Mouse (Mus musculus): ENCODE results near the gene Barhl1. TPM values are rescaled to one million over a fixed set of nuclear protein-coding genes. Genes with fewer than 3 reads are reported as not detected.

Barhl1 gene
- total RNA-seq (2021) = not detected
- long read RNA-seq, experiment 1 = 0 reads
- long read RNA-seq, experiment 2 = 0 reads

- DNase-seq (ENCODE audit: low spot score in 2 of 2) = no peak
These were observed at the start of gene Barhl1 for GRCm38 (mm10) chr2:28916513-28916865. Gene Barhl1, minus strand, starts transcription at chr2:28916668.

DNA sequence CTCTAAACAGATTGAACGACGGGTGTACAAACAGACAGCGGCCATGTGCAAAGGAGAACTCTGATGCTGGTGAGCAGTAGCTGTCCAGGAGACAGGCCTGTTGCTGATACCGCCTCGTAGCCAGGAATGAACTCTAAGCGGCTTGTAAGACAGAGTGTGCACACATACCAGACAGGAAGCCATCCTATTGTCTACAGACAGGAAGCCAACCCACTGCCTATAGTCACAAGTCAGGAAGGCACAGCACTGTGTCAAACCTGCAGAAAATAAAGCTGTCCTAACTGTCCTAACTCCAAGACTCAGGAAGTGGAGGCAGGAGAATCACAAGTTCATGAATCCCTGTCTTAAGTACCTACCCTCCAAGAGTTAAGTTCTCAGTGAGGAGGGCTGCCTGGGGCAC, 47.1 kb upstream of the Barhl1 start:
- no peak for DNase-seq (ENCODE audit: low spot score in 2 of 2)

- DNase-seq (ENCODE audit: low spot score in 2 of 2) = no peak
These were observed 45.2 kb upstream of the Barhl1 start for GRCm38 (mm10) chr2:28961636-28962035.

DNA sequence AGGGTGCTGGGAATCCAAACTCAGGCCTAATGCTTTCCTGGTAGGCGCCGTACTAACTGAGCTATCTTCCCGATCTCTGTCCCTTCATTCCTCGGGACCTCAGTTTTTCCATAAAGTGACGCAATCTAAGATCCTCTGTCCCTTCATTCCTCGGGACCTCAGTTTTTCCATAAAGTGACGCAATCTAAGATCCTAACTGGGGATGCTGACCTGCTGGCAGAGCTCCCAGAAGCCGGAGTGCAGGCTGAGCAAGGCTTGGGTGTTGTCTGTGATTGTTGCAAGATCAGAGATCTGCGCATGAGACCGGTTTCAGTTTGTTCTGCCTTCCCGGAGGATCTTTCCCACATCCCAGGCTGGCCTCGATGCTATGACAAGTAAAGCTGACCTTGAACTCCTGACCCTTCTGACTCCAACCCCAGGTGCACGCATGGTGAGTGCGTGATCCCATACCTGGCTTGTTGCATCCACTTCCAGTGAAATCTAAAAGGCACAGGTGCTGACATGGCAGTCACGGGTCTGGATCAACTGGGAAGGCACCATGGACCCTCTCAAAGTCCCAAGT, 44.6 kb upstream of the Barhl1 start:
- DNase-seq (ENCODE audit: low spot score in 2 of 2) = no peak

GRCm38 (mm10) chr2:28956874-28957273, 40.4 kb upstream of the Barhl1 start:
- no peak for DNase-seq (ENCODE audit: low spot score in 2 of 2)

- DNase-seq (ENCODE audit: low spot score in 2 of 2) = no peak
These were observed 38.1 kb upstream of the Barhl1 start for GRCm38 (mm10) chr2:28954595-28954994.

GRCm38 (mm10) chr2:28952981-28953380, 36.5 kb upstream of the Barhl1 start:
- DNase-seq (ENCODE audit: low spot score in 2 of 2) = no peak

- DNase-seq (ENCODE audit: low spot score in 2 of 2) = no peak
These were observed 29.8 kb upstream of the Barhl1 start for GRCm38 (mm10) chr2:28946312-28946711.

GRCm38 (mm10) chr2:28945388-28945787, 28.9 kb upstream of the Barhl1 start:
- no peak for DNase-seq (ENCODE audit: low spot score in 2 of 2)

DNA sequence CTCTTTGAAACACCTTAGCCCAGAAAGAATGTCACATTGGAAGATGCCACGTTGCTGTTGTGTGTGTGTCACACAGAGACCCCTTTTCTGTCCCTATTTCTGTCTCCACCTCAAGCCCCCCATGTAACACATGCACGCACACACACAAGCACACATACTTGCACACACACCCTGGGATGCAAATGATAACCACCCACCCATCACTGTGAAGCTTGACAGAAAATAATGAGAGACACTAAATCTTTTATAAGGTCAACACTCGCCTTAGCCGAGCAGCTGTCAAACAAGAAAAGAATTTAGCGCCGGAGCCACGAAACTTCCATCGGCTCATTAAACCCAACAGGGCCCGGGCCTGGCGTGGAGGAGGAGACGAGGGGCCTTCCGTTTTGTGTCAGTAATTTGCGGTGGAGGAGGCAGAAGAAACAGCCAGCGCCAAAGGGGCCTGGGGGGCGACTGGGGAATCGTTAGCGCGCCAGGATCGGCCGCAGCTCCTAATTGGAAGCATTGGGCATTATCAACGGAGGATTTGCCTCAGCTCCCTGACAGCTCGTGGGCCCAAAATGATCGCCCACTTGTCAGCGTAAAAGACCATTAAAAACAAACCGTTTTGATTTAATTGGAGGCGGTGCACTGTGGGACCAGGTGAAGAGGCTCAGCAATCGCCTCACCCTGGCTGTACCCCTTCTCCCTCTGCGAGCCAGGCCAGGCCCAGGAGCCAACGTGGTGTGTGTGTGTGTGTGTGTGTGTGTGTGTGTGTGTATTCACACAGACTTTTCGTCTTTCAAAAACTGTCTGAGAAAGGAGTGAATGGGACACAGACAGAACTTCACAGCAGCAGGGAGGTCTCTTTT, 27.4 kb upstream of the Barhl1 start:
- DNase-seq (ENCODE audit: low spot score in 2 of 2) = no peak

DNA sequence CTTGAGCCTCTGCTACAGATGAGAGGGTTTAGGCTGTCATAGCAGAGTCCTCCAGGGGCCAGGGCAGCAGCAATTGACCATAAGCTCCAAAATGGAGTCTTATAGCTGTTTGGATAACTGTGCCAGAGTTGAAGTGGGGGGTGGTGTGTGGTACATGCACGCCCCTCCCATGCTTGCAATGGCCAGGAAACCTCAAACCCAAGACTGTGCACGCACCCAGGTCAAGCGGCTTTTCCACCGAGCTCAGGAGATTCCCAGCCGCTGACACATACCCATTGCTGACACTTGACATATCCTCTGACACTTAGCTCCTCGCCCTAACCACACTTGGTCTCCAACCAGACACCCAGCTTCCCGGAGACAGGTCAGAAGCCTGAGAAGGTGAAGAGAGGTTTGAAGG, 22.5 kb upstream of the Barhl1 start:
- no peak for DNase-seq (ENCODE audit: low spot score in 2 of 2)

DNA sequence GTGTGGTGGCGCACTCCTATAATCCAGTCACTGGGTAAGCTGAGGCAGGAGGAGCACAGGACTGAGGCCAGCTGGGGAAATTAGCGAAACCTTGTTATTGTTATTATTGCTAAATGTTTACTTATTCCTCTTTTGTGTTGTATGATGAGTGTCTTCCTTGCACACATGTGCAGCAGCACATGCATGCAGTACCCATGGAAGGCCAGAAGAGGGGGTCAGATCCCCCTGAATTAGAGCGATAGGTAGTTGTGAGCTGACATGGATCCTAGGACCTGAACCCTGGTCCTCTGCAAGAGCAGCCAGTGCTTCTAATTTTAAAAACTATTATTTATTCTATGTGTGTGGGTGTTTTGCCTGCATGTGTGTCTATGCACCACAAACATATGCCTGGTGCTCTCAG, 14.1 kb upstream of the Barhl1 start:
- DNase-seq (ENCODE audit: low spot score in 2 of 2) = no peak

DNA sequence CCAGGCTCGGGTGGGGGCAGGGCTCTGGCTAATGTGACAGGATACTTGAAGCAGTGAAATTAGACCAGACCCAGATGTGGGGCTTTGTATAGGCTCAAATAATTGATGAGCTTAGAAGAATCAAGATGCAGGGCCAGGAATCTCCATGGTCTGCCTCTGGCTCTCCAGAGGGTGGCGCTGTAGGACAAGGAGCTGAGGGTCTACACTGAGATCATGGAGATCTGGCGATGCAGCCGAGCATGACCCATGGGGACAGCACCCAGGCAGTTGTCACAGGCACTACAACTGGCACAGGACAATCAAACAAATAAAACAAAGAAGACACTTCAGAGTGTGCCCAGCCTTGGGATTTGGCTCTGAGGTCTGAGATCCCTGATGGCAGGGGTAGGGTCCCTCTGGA, 7.4 kb upstream of the Barhl1 start:
- peak; percentile 79 to 80 for DNase-seq (ENCODE audit: low spot score in 2 of 2)

DNA sequence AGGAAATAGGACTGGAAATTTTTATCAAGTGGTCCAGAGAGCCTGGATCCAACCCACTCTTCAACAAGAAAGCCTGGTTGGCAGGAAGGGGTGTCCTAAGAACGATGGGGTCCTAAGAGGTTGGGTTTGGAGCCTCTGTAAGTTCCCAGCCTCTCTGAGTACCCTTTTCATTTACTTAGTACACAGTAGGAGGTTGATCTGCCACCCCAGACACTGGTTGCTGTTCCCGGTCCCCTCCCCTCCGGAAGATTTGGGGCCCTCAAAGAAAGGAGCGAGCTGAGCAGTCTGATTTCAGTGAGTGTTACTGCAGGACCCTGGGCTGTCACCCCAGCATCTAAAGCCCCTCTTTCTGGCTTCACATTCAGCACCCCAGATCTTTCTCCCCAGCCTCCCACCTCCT, 2.5 kb upstream of the Barhl1 start:
- no peak for DNase-seq (ENCODE audit: low spot score in 2 of 2)

DNA sequence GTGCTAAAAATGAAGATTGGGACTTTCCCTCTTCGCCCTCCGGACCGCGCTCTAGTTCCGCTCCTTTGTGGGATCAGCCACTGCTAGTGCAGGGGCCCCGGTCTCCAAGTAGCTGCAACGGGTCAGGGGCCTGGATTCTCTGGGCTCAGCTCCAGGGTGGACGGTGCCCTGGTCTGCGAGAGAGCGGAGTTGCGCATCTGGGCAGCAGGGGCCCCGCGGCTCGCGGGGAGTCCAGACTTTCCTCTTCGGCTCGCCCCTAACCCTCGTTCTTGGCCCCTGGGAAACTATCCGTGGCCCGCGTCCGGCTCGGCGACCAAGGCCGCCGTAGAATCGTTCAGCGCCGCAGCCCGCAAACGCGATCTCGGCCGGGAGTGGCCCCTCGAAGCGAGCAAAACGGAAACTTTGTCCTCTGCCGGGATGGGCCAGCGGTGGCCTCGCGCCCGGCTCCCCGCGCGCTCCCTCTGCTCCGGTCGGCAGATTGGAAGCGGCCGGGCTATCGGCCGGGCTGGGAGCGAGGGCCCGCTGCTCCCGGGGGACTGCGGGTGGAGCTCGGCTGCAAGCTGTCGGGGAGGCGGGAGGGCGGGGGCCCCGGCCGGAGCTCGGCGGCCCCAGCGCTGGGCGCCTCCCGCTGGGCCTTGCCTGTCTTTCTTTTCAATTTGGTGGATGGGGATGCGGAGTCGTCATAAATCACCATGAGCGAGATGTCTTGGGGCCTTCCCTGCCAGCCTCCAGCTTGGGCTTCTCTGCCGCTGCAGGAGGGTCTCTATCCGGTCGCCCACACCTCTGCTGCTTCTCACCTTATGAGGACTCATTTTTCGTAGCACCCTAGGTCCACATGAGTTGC, 1.3 kb upstream of the Barhl1 start:
- DNase-seq (ENCODE audit: low spot score in 2 of 2) = no peak

GRCm38 (mm10) chr2:28917156-28917517, 669 bp upstream of the Barhl1 start:
- DNase-seq (ENCODE audit: low spot score in 2 of 2) = no peak

GRCm38 (mm10) chr2:28915768-28916512, 528 bp downstream of the Barhl1 start:
- DNase-seq (ENCODE audit: low spot score in 2 of 2) = peak; percentile 59 to 68

DNA sequence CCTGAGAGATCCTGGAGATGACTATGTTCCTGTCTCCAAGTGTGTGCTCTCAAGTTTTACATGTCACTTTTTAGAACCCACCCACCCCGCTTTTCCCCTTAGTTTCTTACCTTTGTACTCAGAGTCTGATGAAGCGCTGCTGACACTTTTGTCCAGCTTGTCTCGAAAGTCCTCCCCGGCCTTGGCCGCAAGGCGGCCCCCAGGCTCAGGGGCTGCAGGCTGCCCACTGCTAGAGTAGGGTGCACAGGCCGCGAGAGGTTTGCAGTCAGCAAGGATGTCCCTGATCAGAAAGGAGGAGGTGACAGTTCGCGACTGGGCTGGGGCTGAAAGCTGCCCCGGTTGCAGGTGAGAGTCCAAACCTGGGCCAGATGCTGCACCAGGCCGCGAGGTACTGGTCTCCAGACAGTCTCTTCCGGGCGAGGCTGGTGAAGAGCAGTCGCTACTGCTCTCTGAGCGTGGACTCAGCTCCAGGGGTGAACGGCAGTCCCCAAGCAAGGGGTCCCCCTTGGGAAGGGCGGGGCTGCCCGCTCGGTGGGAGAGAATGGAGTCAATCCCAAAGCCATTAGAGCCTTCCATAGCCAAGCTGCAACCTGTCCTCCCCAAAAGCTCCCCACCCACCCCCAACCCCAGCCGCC, 1.2 kb downstream of the Barhl1 start:
- DNase-seq (ENCODE audit: low spot score in 2 of 2) = no peak

DNA sequence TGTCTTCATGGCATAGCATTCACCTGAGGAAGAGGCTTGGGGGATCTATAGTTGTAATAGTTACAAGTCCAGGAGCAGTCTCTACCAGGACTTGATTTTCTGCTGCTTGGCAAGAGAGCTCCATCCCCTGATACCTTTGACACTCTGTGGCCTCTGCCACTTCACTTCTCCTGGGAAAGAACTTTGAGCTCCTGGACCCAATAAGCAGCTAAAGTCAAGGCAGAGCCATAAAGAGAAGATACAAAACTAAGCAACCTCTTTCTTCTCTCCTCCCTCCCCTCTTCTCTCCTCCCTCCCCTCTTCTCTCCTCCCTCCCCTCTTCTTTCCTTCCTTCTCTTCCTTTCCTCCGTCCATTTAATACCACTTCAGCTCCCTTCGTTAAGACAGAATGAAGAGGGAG, 2.3 kb downstream of the Barhl1 start:
- DNase-seq (ENCODE audit: low spot score in 2 of 2) = no peak

DNA sequence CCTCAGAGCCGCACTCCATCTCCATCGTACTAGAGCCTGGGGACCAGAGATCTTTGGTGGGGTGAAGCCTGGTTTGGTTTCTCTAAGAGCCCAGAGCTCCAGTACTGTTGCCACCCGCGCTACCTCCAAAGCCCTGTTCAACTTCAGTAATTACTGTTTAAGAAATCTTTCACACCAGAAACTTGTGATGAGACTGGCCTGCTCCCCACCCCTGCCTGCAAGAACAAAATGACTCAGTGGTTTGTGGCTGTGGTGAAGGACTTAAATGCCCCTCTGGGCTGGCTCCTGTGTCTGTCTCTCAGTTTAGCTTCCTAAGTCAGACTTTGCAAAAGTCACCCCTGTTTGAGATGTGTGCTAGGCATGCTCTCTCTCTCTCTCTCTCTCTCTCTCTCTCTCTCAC, 3.5 kb downstream of the Barhl1 start:
- no peak for DNase-seq (ENCODE audit: low spot score in 2 of 2)

Measured in adrenal gland, adult 18-20 months (tissue).